Mouse (Mus musculus) G1E (cell line): ENCODE results near the gene Hist1h3b. TPM values are rescaled to one million over a fixed set of nuclear protein-coding genes. Genes with fewer than 3 reads are reported as not detected.
A peak's percentile ranks its signal among the peaks of the same experiment; 100 is the strongest.

ENCODE experiments used
- ATAC-seq: 2 replicates; pipeline ENCODE4 v1.8.0; 2016; ENCODE audit warnings: mild to moderate bottlenecking; ENCODE audit not compliant: insufficient number of reproducible peaks, poor library complexity, low FRiP score, severe bottlenecking; ENCODE audit errors: extremely low read depth
- DNase-seq: peaks from one replicate; pipeline ENCODE4 v3.0.0; 2012; ENCODE audit warnings: low spot score
- H3K27me3 ChIP-seq: 2 replicates; pipeline ENCODE4 v1.6.1; 2012; ENCODE audit warnings: mild to moderate bottlenecking, low read length, inconsistent platforms; ENCODE audit not compliant: insufficient read depth
- H3K36me3 ChIP-seq: replicated peaks from 2 replicates; pipeline ENCODE3; 2012; ENCODE audit warnings: mild to moderate bottlenecking, inconsistent platforms
- H3K4me1 ChIP-seq: 2 replicates; pipeline ENCODE4 v1.6.1; 2012; ENCODE audit warnings: low read depth, low read length, inconsistent platforms, mixed read lengths; ENCODE audit not compliant: insufficient read depth
- H3K4me3 ChIP-seq: 2 replicates; pipeline ENCODE4 v1.5.1; 2012; ENCODE audit warnings: low read depth, mild to moderate bottlenecking, inconsistent platforms, low read length, moderate library complexity, mixed read lengths
- H3K9me3 ChIP-seq: replicated peaks from 2 replicates; pipeline ENCODE4 v1.6.1; 2012; ENCODE audit warnings: inconsistent platforms
- CTCF ChIP-seq: IDR thresholded peaks from 2 replicates; pipeline ENCODE4 v1.5.1; 2012; ENCODE audit warnings: low read depth, low read length, inconsistent platforms, mixed read lengths
- GATA1 ChIP-seq: IDR thresholded peaks from 2 replicates; pipeline ENCODE4 v1.6.1; 2012; ENCODE audit warnings: borderline replicate concordance, low read length, inconsistent platforms, mixed read lengths
- GATA2 ChIP-seq: IDR thresholded peaks from 2 replicates; pipeline ENCODE4 v1.6.1; 2012; ENCODE audit warnings: low read depth, low read length, inconsistent platforms, borderline replicate concordance
- POLR2AphosphoS5 ChIP-seq: IDR thresholded peaks from 2 replicates; pipeline ENCODE4 v1.6.1; 2012; ENCODE audit warnings: low read depth, low read length, inconsistent platforms; ENCODE audit not compliant: insufficient replicate concordance
- TAL1 ChIP-seq: conservative IDR thresholded peaks from 2 replicates; pipeline ENCODE4 v1.6.1; 2012; ENCODE audit warnings: low read depth, low read length, inconsistent platforms, mixed read lengths
- polyA plus RNA-seq: library from polyadenylated mRNA; stranded (reverse); fragments of >175 nt; gene quantifications from 2 replicates; pipeline ENCODE4 v1.2.3, GENCODE M21; 2012
- total RNA-seq, 2 experiments: library from RNA; stranded (forward) in 1 of 2; stranded (reverse) in 1 of 2; fragments of 200-1000 nt in 1 of 2; fragments of >200 nt in 1 of 2; fragmentation: Nextera tagmentation in 1 of 2; gene quantifications; 2 replicates each; pipeline ENCODE4 v1.2.3; 2014 to 2017

Gene Hist1h3b
- total and polyA plus RNA-seq, 3 experiments = 5.7 to 955 (median 745) TPM

DNA sequence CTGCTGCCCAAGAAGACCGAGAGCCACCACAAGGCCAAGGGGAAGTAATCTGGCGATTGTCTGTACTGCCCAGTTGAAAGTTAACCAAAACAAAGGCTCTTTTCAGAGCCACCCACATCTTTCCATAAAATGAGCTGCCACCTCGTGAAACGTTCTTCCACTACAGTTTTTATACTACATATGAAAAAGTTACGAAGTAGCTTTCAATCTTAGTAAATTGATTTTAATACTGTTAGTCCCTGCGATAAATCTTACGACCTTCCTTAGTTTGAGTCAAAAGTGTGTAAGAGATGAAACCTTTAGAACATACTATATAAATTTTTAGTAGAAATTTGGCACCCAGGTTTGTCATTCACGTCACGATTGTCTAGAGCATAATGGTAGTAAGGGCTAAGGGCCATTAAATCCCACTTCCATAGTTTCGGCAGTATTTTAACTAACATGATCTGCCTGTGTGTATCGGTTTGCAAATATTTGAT, 550 bp upstream of the Hist1h3b start:
- ATAC-seq (no peak), DNase-seq (no peak)
- H3K4me3 ChIP-seq = peak overlapping the region; percentile 63; the same call in 1 of the 2 replicates
- no peaks in the 10 kb centered on the region for H3K36me3 ChIP-seq
- peaks cover 33% of the 10 kb centered on the region for H3K4me1 ChIP-seq
- no peaks in the 10 kb centered on the region for H3K27me3 ChIP-seq
- no peaks in the 10 kb centered on the region for H3K9me3 ChIP-seq
- TF ChIP-seq TAL1 (no peak), POLR2AphosphoS5 (peak; percentile 84), CTCF (no peak), GATA2 (no peak)

DNA sequence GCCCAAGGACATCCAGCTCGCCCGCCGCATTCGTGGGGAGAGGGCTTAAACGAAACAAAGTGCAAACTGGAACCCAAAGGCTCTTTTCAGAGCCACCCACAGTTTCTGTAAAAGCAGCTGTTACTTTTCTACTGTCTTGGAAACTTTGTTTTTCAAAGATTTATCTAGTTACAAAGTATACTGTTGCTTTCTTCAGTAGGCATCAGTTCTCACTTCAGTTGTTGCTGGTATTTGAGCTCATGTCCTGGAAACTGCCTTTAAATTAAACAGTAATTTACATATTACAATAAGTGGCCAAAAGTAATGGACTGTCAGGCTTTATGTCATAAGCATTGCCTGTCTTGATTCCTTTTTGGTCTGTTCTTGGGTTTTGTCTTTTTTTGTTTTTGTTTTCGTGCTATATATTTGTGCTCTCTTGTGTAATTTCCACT, 690 bp downstream of the Hist1h3b start:
- no peak for DNase-seq

DNA sequence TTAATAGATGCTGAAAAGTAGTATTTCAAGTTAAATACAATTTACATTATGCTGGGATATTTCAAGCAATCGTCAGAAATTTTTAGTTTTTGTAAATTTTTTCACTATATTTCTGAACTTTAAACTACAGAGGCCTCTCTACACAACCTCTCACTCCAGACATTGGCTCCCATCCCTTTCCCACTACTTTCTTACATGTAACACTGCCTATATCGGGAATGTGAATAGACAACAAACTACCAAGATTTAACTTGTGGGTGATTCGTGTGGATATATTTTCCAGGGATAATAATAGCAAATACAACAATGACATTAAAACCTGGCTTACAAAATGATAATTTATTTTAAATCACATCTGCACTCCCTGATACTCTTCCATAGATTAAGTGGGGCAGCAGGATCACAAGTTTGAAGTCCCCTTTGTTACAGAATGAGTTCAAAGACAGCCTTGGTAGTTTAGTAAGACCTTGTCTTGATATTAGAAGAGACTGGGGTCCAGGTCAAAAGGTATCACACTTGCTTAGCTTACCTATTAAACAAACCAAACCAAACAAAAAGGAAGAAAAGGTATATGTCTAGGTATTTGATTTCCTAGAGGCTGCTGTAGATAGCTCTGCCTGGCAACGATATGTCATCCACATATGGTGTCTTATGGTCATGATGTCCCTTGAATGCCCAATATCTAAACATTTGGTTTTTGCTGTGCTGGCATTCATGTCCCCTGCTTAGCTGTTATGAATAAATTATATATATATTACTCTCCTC, 1.4 kb downstream of the Hist1h3b start:
- Histone ChIP-seq H3K4me3 (no peak overlapping the region), H3K4me1 (peaks cover 30% of the 10 kb centered on the region)

More for the DNA sequence above, 690 bp downstream of the Hist1h3b start:
- H3K27me3 ChIP-seq = no peaks in the 10 kb centered on the region
- no peaks in the 10 kb centered on the region for H3K9me3 ChIP-seq
- no peak for TF ChIP-seq GATA1
- TF ChIP-seq TAL1 = no peak
- no peak for TF ChIP-seq GATA2
- peak; percentile 80 for TF ChIP-seq POLR2AphosphoS5
- H3K36me3 ChIP-seq = no peaks in the 10 kb centered on the region
- ATAC-seq = no peak
- peaks cover 30% of the 10 kb centered on the region for H3K4me1 ChIP-seq
- H3K4me3 ChIP-seq = peak overlapping the region; percentile 58; the same call in 1 of the 2 replicates

DNA sequence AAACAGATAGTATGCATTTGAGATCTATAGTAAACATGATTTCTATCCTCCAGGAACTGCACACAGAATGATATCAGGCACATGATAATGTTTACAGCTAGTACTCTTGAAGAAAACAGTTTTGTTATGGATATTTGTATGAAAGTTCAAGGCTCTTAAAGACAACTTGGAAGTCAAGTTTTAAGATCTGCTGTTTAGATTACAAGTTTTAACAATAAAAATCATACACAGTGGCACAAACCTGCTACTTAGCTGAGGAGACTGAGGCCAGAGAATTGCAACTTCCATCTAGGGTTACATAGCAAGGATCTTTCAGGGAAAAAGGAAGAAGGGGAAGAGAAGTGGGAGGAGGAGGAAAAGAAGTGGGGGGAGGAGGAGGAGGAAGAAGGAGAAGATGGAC, 2.9 kb downstream of the Hist1h3b start:
- Histone ChIP-seq H3K4me1 (peaks cover 27% of the 10 kb centered on the region), H3K36me3 (no peaks in the 10 kb centered on the region)
- ATAC-seq = no peak

More for the DNA sequence above, 1.4 kb downstream of the Hist1h3b start:
- TF ChIP-seq TAL1 (no peak), POLR2AphosphoS5 (peak; percentile 93; the same call in 1 of the 2 replicates)
- H3K9me3 ChIP-seq = no peaks in the 10 kb centered on the region
- H3K27me3 ChIP-seq = no peaks in the 10 kb centered on the region
- DNase-seq = no peak
- ATAC-seq = no peak
- no peaks in the 10 kb centered on the region for H3K36me3 ChIP-seq

DNA sequence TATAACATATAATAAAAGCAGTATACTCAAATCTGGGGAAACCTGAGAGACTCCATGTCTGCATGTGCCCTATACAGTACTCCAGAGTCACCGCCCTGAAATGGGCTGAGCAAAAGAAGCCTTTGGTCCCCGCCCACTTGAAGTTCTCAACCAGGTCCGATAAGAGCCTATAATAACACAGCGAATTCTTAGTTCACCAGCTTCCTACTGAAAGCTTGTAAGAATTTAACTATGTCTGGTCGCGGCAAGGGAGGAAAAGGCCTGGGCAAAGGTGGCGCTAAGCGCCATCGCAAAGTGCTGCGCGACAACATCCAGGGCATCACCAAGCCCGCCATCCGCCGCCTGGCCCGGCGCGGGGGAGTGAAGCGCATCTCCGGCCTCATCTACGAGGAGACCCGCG, 4.7 kb downstream of the Hist1h3b start, which contains the start of gene Hist1h4b:
Hist1h4b (plus strand) TSS at position 224 of the 400 bp plus-strand sequence.
- Histone ChIP-seq H3K27me3 (no peaks in the 10 kb centered on the region), H3K9me3 (no peaks in the 10 kb centered on the region), H3K36me3 (no peaks in the 10 kb centered on the region), H3K4me3 (peak within 1 kb of the TSS; percentile 63; the same call in 1 of the 2 replicates), H3K4me1 (peaks cover 33% of the 10 kb centered on the region)
- DNase-seq (peak; percentile 48), ATAC-seq (no peak)
- TF ChIP-seq POLR2AphosphoS5 (0 out of 2 replicates have a peak, but pooled peaks have one; percentile 96), GATA1 (no peak)

More for the DNA sequence above, 2.9 kb downstream of the Hist1h3b start:
- no peaks in the 10 kb centered on the region for H3K9me3 ChIP-seq
- H3K27me3 ChIP-seq = no peaks in the 10 kb centered on the region
- no peak for TF ChIP-seq GATA2
- TF ChIP-seq GATA1 = no peak
- TF ChIP-seq POLR2AphosphoS5 = no peak
- no peak for TF ChIP-seq CTCF
- TF ChIP-seq TAL1 = no peak
- no peak for DNase-seq
- no peak overlapping the region for H3K4me3 ChIP-seq

DNA sequence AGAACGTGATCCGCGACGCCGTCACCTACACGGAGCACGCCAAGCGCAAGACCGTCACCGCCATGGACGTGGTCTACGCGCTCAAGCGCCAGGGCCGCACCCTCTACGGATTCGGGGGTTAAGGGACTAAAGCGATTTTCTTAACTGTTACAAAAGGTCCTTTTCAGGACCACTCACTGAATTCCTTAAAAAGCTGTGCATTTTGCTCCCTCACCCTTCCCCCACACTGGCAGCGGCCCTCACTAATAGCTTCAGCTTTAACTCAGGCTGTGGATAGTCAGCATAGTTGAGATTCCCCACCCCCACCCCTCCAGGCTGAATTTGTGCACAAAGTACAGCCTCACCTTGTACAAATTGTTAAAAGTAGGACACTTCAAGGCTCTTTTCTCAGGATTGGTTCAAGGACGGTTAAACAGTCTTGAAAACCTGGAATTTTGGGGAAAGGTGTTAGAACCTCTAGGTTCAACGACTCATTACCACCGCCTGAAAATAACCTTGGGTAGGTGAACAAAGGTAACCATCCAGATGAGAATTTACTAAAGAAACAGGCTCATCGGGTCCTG, 5.2 kb downstream of the Hist1h3b start:
- DNase-seq (no peak), ATAC-seq (no peak)
- Histone ChIP-seq H3K4me1 (peaks cover 33% of the 10 kb centered on the region), H3K27me3 (no peaks in the 10 kb centered on the region), H3K4me3 (peak overlapping the region; percentile 63; the same call in 1 of the 2 replicates), H3K36me3 (no peaks in the 10 kb centered on the region), H3K9me3 (no peaks in the 10 kb centered on the region)
- TF ChIP-seq GATA2 = no peak
- TF ChIP-seq POLR2AphosphoS5 = peak; percentile 92
